ENCODE assay signal across 7 mouse cellular contexts in genomic region chr1:64738661-64739082, GRCm38 (mm10). TPM values are rescaled to one million over a fixed set of nuclear protein-coding genes. Genes with fewer than 3 reads are reported as not detected.
DNase-seq lines count a peak whose midpoint lies in the region; ATAC-seq and TF ChIP-seq lines count a peak whose summit lies in the region.

No protein-coding gene starts in this region.

- ATAC-seq in forebrain, embryonic 12.5 days (ENCODE audit: low FRiP score), result no peak
- peak; percentile 32 for ATAC-seq in inflammation-experienced regulatory T-cells, adult 6 months
- ATAC-seq in liver, embryonic 15.5 days (ENCODE audit: insufficient read depth), result no peak
- no peak for ATAC-seq in neural tube, embryonic 13.5 days (ENCODE audit: low read depth)

- H3K4me3 ChIP-seq in ES-Bruce4 (ENCODE audit: low read depth, low read length), result peak overlapping the region; percentile 52
- H3K4me3 ChIP-seq in forebrain, embryonic 12.5 days (replicated peaks), result peak overlapping the region; percentile 62; the same call in 1 of the 2 replicates
- peak overlapping the region; percentile 85 for H3K4me3 ChIP-seq in liver, embryonic 15.5 days (replicated peaks)
- H3K4me3 ChIP-seq in neural tube, embryonic 13.5 days, result peak overlapping the region; percentile 57

- peak; percentile 44 to 45 for DNase-seq in adrenal gland, adult 18-20 months (ENCODE audit: low spot score in 2 of 2)
- no peak for DNase-seq in frontal cortex, postnatal 14 days (ENCODE audit: low spot score in 2 of 2)

- no peak for TF ChIP-seq EP300 in ES-Bruce4 (IDR thresholded peaks at IDR 0.05; ENCODE audit: insufficient read depth, low read depth, low read length)

- TF ChIP-seq POLR2A in ES-Bruce4 (IDR thresholded peaks at IDR 0.05; ENCODE audit: insufficient read depth, low read length), result no peak

- no peaks in the 10 kb centered on the region for H3K4me1 ChIP-seq in ES-Bruce4 (ENCODE audit: control insufficient read depth, insufficient read depth, low read length)
- peaks cover 48% of the 10 kb centered on the region for H3K4me1 ChIP-seq in forebrain, embryonic 12.5 days
- peaks cover 55% of the 10 kb centered on the region for H3K4me1 ChIP-seq in liver, embryonic 15.5 days (replicated peaks)
- peaks cover 43% of the 10 kb centered on the region for H3K4me1 ChIP-seq in neural tube, embryonic 13.5 days (replicated peaks)

- no peaks in the 10 kb centered on the region for H3K27me3 ChIP-seq in ES-Bruce4 (ENCODE audit: control insufficient read depth, insufficient read depth, low read length, poor library complexity, severe bottlenecking)
- peaks cover 57% of the 10 kb centered on the region for H3K27me3 ChIP-seq in forebrain, embryonic 12.5 days
- peaks cover 19% of the 10 kb centered on the region for H3K27me3 ChIP-seq in liver, embryonic 15.5 days
- H3K27me3 ChIP-seq in neural tube, embryonic 13.5 days, result peaks cover 55% of the 10 kb centered on the region

- under 1% methylated on average over 14 of the region's 14 CpGs for whole genome bisulfite sequencing in forebrain, embryonic 12.5 days
- 0% methylated on average over 14 of the region's 14 CpGs for WGBS in liver, embryonic 15.5 days (ENCODE audit: insufficient replicate concordance)
- under 1% methylated on average over 14 of the region's 14 CpGs for WGBS in neural tube, embryonic 13.5 days

- no peak overlapping the region for H3K27ac ChIP-seq in ES-Bruce4 (ENCODE audit: insufficient read depth, low read length)
- no peak overlapping the region for H3K27ac ChIP-seq in forebrain, embryonic 12.5 days
- peak overlapping the region; percentile 89 for H3K27ac ChIP-seq in liver, embryonic 15.5 days (replicated peaks)
- H3K27ac ChIP-seq in neural tube, embryonic 13.5 days (replicated peaks), result no peak overlapping the region

- H3K9ac ChIP-seq in ES-Bruce4 (ENCODE audit: low read depth, poor library complexity, severe bottlenecking), result peak overlapping the region; percentile 73
- 0 out of 2 replicates have a peak overlapping the region, but pooled peaks have one; percentile 29 for H3K9ac ChIP-seq in forebrain, embryonic 12.5 days
- peak overlapping the region; percentile 70 for H3K9ac ChIP-seq in liver, embryonic 15.5 days
- H3K9ac ChIP-seq in neural tube, embryonic 13.5 days, result peak overlapping the region; percentile 52; the same call in 1 of the 2 replicates

- TF ChIP-seq CTCF in ES-Bruce4 (IDR thresholded peaks at IDR 0.05; ENCODE audit: low read depth, low read length), result no peak

- H3K9me3 ChIP-seq in ES-Bruce4 (replicated peaks; ENCODE audit: control insufficient read depth, insufficient read depth, low read length, poor library complexity, severe bottlenecking), result no peaks in the 10 kb centered on the region
- no peaks in the 10 kb centered on the region for H3K9me3 ChIP-seq in forebrain, embryonic 12.5 days
- no peaks in the 10 kb centered on the region for H3K9me3 ChIP-seq in liver, embryonic 15.5 days (replicated peaks)
- no peaks in the 10 kb centered on the region for H3K9me3 ChIP-seq in neural tube, embryonic 13.5 days

- H3K36me3 ChIP-seq in ES-Bruce4 (ENCODE audit: control insufficient read depth, insufficient read depth, low read length, poor library complexity, severe bottlenecking), result peaks cover 13% of the 10 kb centered on the region
- H3K36me3 ChIP-seq in forebrain, embryonic 12.5 days (replicated peaks), result no peaks in the 10 kb centered on the region
- peaks cover 17% of the 10 kb centered on the region for H3K36me3 ChIP-seq in liver, embryonic 15.5 days (replicated peaks)
- H3K36me3 ChIP-seq in neural tube, embryonic 13.5 days, result no peaks in the 10 kb centered on the region

- peak overlapping the region; percentile 96 for H3K4me2 ChIP-seq in forebrain, embryonic 12.5 days
- H3K4me2 ChIP-seq in liver, embryonic 15.5 days, result peak overlapping the region; percentile 99
- peak overlapping the region; percentile 96 for H3K4me2 ChIP-seq in neural tube, embryonic 13.5 days

RNA-seq across cellular contexts. Expression of gene Fzd5, which starts 1.1 kb away (rescaled TPM):
- 18.0 and 19.4 TPM in 2 replicates for polyA plus RNA-seq in ES-Bruce4 (2011; ENCODE audit: insufficient read depth, insufficient read length, low read depth, missing spikeins)
- total RNA-seq in adrenal gland, adult 18-20 months (2021), result 10 to 100 TPM; 15.9 to 20.5 TPM
- polyA plus RNA-seq in forebrain, embryonic 12.5 days (2016; fragmentation: Nextera tagmentation; extraction: Ambion mirVana), result 1.0 and 1.5 TPM in 2 replicates
- polyA plus RNA-seq in inflammation-experienced regulatory T-cells, adult 6 months (2017; shearing (Covaris generic)), result under 1 TPM; 0.35 to 0.97 (median 0.44) TPM
- polyA plus RNA-seq in liver, embryonic 15.5 days (2015; fragmentation: Nextera tagmentation; extraction: Ambion mirVana), result 2.1 and 2.3 TPM in 2 replicates
- 0.20 and 0.21 TPM in 2 replicates for polyA plus RNA-seq in neural tube, embryonic 13.5 days (2015; fragmentation: Nextera tagmentation; extraction: Ambion mirVana)

RNA-seq across cellular contexts. Expression of gene Ccnyl1, which starts 48.4 kb away (rescaled TPM):
- 29.2 and 31.6 TPM in 2 replicates for polyA plus RNA-seq in ES-Bruce4 (2011; ENCODE audit: insufficient read depth, insufficient read length, low read depth, missing spikeins)
- 10 to 100 TPM; 15.9 to 16.5 TPM for total RNA-seq in adrenal gland, adult 18-20 months (2021)
- polyA plus RNA-seq in forebrain, embryonic 12.5 days (2016; fragmentation: Nextera tagmentation; extraction: Ambion mirVana), result 5.9 and 6.2 TPM in 2 replicates
- polyA plus RNA-seq in inflammation-experienced regulatory T-cells, adult 6 months (2017; shearing (Covaris generic)), result 1 to 10 TPM; 1.1 to 1.6 (median 1.4) TPM
- 0.67 and 0.98 TPM in 2 replicates for polyA plus RNA-seq in liver, embryonic 15.5 days (2015; fragmentation: Nextera tagmentation; extraction: Ambion mirVana)
- 3.2 and 3.8 TPM in 2 replicates for polyA plus RNA-seq in neural tube, embryonic 13.5 days (2015; fragmentation: Nextera tagmentation; extraction: Ambion mirVana)

Comparison
In these comparisons a context has a peak if more than half of its experiments do, and no peak if none do; other contexts are left out.
1. DNase-seq: peak in adrenal gland, adult 18-20 months (2 of 2); none in frontal cortex, postnatal 14 days (0 of 2).
2. Peak in every context shown above with its lines, with median percentiles within 50 percentile points of each other: H3K4me3 ChIP-seq, H3K9ac ChIP-seq and H3K4me2 ChIP-seq.